Mouse (Mus musculus) cerebellum, adult 2 months (tissue): ENCODE data around the gene Hexim2.

ENCODE experiments used
- CTCF ChIP-seq: fragments of 200-500 bp; IDR thresholded peaks from 2 replicates; pipeline ENCODE4 v1.5.1; 2011; ENCODE audit warnings: low read depth, mild to moderate bottlenecking, control low read depth, low read length, moderate library complexity, borderline replicate concordance; ENCODE audit not compliant: insufficient read depth
- POLR2A ChIP-seq: fragments of 200-500 bp; IDR thresholded peaks from 2 replicates; pipeline ENCODE4 v1.6.1; 2011; ENCODE audit warnings: low read length, control low read depth, borderline replicate concordance; ENCODE audit not compliant: insufficient read depth

DNA sequence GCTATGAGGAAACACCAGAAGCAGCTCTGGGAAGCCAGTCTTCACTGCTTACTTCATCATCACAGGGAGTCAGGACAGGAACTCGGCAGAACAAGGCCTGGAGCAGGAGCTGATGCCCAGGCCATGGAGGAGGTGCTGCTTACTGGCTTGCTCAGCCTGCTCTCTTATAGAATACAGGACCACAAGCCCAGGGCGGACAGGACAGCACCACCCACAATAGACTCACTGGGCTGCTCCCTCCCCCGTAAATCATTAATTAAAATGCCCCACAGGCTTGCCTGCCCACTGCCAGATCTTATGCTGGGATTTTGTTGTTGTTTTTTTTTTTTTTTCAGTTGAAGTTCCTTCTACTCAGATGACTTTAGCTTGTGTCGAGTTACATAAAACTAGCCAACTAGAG, 15.5 kb downstream of the Hexim2 start:
- TF ChIP-seq CTCF (no peak), POLR2A (no peak)
